Mouse (Mus musculus): ENCODE measurements around the gene Dennd5a. TPM values are rescaled to one million over a fixed set of nuclear protein-coding genes. Genes with fewer than 3 reads are reported as not detected.

The Dennd5a gene
- polyA plus RNA-seq, 1 experiment from 2014 or later: 31.6 TPM

DNA sequence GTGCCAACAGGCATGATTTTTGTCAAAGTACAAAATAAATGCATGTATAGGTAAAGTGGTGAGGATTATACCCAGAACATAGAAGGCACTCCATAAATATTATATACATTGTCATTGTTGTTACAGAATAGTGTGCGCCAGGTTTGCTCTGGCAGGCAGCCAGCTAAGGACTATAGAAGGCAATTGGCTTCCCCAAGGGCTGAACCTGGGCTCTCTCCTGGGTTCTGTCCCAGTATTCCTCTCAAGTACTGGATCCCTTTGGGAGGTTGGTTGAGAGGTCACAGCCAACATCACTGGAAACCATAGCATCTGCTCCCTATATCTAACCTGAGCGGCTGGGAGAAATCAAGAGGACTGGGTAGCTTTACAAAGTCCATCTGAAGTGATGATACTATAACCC lies 1.3 kb upstream of the Dennd5a start:
- Histone ChIP-seq H3K27ac (0 out of 2 replicates have a peak overlapping the region, but pooled peaks have one; percentile 25), H3K36me3 (no peaks in the 10 kb centered on the region), H3K27me3 (no peaks in the 10 kb centered on the region), H3K9me3 (replicated peaks) (no peaks in the 10 kb centered on the region; the same call in 1 of the 2 replicates), H3K4me2 (no peak overlapping the region), H3K4me1 (peaks cover 28% of the 10 kb centered on the region), H3K9ac (no peak overlapping the region), H3K4me3 (replicated peaks) (no peak overlapping the region)
- 70% methylated on average over 2 of the region's 2 CpGs for WGBS
- ATAC-seq (replicated peaks; ENCODE audit: low FRiP score): no peak

DNA sequence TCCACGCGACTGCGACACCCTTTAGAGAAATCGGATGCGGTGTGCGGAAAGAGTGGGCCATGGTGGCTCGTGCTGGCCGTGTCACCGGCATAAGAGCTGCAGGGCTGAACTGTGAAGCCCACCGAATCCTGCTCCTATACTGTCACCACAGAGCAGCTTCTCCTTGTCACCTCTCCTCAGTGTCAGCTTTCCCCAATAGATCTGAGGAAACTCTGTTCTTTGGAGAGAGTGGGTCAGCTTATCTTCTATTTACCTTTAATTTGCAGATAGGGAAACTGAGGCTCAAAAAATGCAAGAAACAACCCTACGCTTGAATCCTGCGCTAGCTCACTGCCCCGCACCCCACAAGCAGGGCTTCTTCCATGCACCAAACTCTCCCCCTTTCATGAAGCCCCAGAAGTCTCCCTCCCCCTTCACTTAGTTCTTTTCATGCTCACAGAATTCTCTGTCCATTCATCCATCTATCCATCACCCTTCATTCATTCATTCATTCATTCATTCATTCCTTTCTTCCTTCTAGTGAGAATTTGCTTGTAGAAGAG lies 414 bp upstream of the Dennd5a start:
- H3K9me3 ChIP-seq (replicated peaks): no peaks in the 10 kb centered on the region; the same call in 1 of the 2 replicates
- H3K4me1 ChIP-seq: peaks cover 29% of the 10 kb centered on the region
- 13% methylated on average over 13 of the region's 13 CpGs for WGBS
- H3K4me2 ChIP-seq: peak overlapping the region; percentile 62
- H3K27me3 ChIP-seq: no peaks in the 10 kb centered on the region
- peak overlapping the region; percentile 90 for H3K27ac ChIP-seq
- peak overlapping the region; percentile 91 for H3K9ac ChIP-seq
- peak; percentile 4 for ATAC-seq (replicated peaks; ENCODE audit: low FRiP score)
- H3K36me3 ChIP-seq: no peaks in the 10 kb centered on the region
- H3K4me3 ChIP-seq (replicated peaks): peak overlapping the region; percentile 73

DNA sequence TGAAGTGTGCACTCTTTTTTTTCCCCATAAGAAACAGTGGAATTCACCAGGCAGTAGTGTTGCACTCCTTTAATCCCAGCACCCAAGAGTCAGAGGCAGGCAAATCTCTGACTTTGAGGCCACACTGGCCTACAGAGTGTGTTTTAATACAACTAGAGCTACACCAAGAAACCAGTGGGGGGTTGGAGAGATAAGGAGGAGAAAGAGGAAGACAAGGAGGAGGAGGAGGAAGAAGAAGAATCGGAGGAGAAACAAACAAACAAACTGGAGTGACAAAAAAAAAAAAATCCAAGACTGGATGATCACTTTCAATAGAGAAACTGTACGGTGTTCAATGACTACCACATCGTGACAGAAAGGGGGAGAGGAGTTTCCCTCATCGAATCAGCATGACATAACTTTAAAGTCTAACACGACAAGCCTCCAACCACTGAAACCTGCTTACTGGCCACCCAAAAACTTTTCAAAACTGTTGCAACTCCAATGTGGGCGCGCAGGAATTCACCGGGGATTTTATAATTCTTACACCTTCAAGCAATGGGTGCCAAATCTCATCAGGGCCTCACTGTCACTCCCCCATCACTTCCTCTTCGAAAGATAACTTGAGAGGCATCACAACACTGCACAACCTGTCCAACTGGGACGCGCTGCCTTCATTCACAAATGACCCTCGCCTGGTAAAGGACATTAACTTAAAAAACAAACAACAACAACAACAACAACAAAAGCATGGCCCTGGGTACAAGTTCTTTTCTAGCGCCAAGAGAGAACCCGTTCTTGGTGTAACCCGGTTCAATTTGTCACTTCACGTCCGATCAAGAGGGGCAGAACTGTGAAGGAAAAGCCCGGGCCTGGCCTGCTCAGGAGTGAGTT lies 1.2 kb downstream of the Dennd5a start:
- 4% methylated on average over 18 of the region's 18 CpGs for WGBS
- 0 out of 2 replicates have a peak, but pooled peaks have one; percentile 7 for ATAC-seq (replicated peaks; ENCODE audit: low FRiP score)

GRCm38 (mm10) chr7:109957996-109958789 lies 2.1 kb downstream of the Dennd5a start:
- 68% methylated on average over 8 of the region's 8 CpGs for WGBS
- 0 out of 2 replicates have a peak overlapping the region, but pooled peaks have one; percentile 91 for H3K9ac ChIP-seq
- peak overlapping the region; percentile 73 for H3K4me3 ChIP-seq (replicated peaks)
- H3K4me1 ChIP-seq: peaks cover 45% of the 10 kb centered on the region
- no peaks in the 10 kb centered on the region for H3K27me3 ChIP-seq
- H3K4me2 ChIP-seq: peak overlapping the region; percentile 62
- no peak overlapping the region for H3K27ac ChIP-seq
- H3K9me3 ChIP-seq (replicated peaks): no peaks in the 10 kb centered on the region
- no peaks in the 10 kb centered on the region for H3K36me3 ChIP-seq
- ATAC-seq (replicated peaks; ENCODE audit: low FRiP score): no peak

More for the DNA sequence above, 1.2 kb downstream of the Dennd5a start:
- Histone ChIP-seq H3K9ac (peak overlapping the region; percentile 91), H3K4me1 (peaks cover 45% of the 10 kb centered on the region), H3K27ac (peak overlapping the region; percentile 90), H3K27me3 (no peaks in the 10 kb centered on the region), H3K36me3 (no peaks in the 10 kb centered on the region), H3K4me3 (replicated peaks) (peak overlapping the region; percentile 73), H3K4me2 (peak overlapping the region; percentile 62), H3K9me3 (replicated peaks) (no peaks in the 10 kb centered on the region; the same call in 1 of the 2 replicates)

- Histone ChIP-seq H3K4me2 (no peak overlapping the region), H3K27ac (peak overlapping the region; percentile 37; the same call in 1 of the 2 replicates), H3K9me3 (replicated peaks) (no peaks in the 10 kb centered on the region), H3K4me3 (replicated peaks) (no peak overlapping the region), H3K27me3 (no peaks in the 10 kb centered on the region), H3K36me3 (no peaks in the 10 kb centered on the region), H3K9ac (no peak overlapping the region), H3K4me1 (peaks cover 35% of the 10 kb centered on the region)
- no peak for ATAC-seq (replicated peaks; ENCODE audit: low FRiP score)
- WGBS: 64% methylated on average over 6 of the region's 6 CpGs
These were observed 5.5 kb downstream of the Dennd5a start for GRCm38 (mm10) chr7:109954622-109955401.

DNA sequence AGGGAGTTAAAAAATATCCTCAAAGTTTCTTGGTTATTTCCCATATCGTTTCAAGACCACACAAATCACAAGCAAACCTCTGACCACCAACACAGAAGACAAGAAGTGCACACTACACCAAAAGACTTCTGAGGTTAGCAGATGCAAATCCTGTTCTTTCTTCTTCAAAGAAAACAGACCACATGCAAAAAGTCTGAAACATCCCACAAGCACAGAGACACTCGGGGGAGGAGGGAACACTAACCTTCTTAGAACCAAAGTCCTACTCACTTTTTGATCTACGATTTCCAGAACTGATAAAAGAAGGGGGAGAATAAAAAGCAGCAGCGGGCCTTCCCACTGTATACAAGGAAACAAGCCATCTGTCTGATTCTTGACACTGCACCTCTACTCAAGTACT lies 9.0 kb downstream of the Dennd5a start:
- Histone ChIP-seq H3K4me1 (peaks cover 25% of the 10 kb centered on the region), H3K4me3 (replicated peaks) (no peak overlapping the region), H3K9ac (no peak overlapping the region), H3K9me3 (replicated peaks) (no peaks in the 10 kb centered on the region), H3K27ac (no peak overlapping the region), H3K4me2 (no peak overlapping the region), H3K36me3 (no peaks in the 10 kb centered on the region), H3K27me3 (no peaks in the 10 kb centered on the region)
- WGBS: 61% methylated on average over 4 of the region's 4 CpGs
- no peak for ATAC-seq (replicated peaks; ENCODE audit: low FRiP score)

DNA sequence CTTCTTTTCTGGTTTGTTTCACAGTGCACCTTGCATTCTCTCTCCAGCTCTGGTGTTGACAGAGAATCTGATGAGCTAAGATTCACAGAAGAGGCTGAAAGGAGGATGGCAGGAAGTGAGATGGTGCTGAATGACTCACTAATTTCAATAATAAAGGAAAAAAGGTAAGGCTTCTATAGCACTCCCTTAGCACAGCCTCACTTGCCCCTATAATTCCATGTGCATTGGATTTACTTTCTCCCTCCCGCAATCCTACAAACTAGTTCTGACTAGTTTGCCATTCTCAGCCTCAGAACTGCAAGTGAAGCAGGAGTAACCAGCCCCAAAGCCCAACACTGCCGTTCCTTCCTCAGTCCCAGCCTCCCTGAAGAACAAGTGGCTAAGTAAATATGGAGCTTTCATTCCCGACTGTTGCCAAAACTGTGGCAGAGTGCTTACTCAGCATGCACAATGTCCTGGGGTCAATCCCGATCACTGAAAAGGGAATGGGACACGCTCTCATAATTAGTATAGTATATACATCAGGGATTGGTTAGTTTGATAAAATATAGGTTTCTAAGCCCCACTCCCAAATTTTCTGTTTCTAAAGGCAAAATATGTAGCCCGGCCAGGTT lies 15.7 kb downstream of the Dennd5a start:
- Histone ChIP-seq H3K4me1 (peaks cover 5% of the 10 kb centered on the region; the same call in 1 of the 2 replicates), H3K27ac (no peak overlapping the region), H3K4me3 (replicated peaks) (no peak overlapping the region), H3K9ac (no peak overlapping the region), H3K27me3 (no peaks in the 10 kb centered on the region), H3K36me3 (0 out of 2 replicates have a peak, but pooled peaks cover 5% of the 10 kb centered on the region), H3K4me2 (no peak overlapping the region), H3K9me3 (replicated peaks) (no peaks in the 10 kb centered on the region)
- no peak for ATAC-seq (replicated peaks; ENCODE audit: low FRiP score)
- 65% methylated on average over 6 of the region's 6 CpGs for WGBS

- Histone ChIP-seq H3K4me2 (no peak overlapping the region), H3K9me3 (replicated peaks) (no peaks in the 10 kb centered on the region), H3K27ac (no peak overlapping the region), H3K4me3 (replicated peaks) (no peak overlapping the region), H3K36me3 (peaks cover 71% of the 10 kb centered on the region), H3K9ac (no peak overlapping the region), H3K4me1 (no peaks in the 10 kb centered on the region), H3K27me3 (no peaks in the 10 kb centered on the region)
- ATAC-seq (replicated peaks; ENCODE audit: low FRiP score): no peak
These were observed 30.6 kb downstream of the Dennd5a start for GRCm38 (mm10) chr7:109929628-109930027.

DNA sequence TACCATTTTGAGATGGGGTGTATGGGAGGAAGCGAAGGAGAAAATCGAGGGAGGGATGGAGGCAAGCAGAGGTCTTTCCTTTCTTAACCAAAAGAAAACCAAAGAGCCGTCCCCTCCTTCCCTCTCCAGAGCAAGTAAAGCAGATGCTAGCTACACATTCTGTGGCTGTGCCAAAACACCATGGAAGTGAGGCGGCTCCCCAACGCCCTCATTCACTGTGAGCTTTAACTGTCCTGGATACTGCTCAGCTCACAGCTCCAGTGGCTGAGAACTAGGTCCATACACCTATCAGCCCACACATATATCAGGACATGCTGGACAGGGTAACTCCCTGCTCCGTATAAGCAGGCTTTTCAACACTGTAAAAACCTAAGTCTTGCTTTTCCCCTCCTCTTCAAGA lies 31.9 kb downstream of the Dennd5a start:
- Histone ChIP-seq H3K4me2 (no peak overlapping the region), H3K36me3 (peaks cover 58% of the 10 kb centered on the region), H3K4me1 (no peaks in the 10 kb centered on the region), H3K27me3 (no peaks in the 10 kb centered on the region), H3K9me3 (replicated peaks) (no peaks in the 10 kb centered on the region), H3K27ac (no peak overlapping the region), H3K4me3 (replicated peaks) (no peak overlapping the region), H3K9ac (no peak overlapping the region)
- 85% methylated on average over 6 of the region's 6 CpGs for WGBS
- ATAC-seq (replicated peaks; ENCODE audit: low FRiP score): no peak

GRCm38 (mm10) chr7:109924965-109925364 lies 35.3 kb downstream of the Dennd5a start:
- H3K4me3 ChIP-seq (replicated peaks): no peak overlapping the region
- no peak overlapping the region for H3K4me2 ChIP-seq
- no peaks in the 10 kb centered on the region for H3K9me3 ChIP-seq (replicated peaks)
- no peaks in the 10 kb centered on the region for H3K4me1 ChIP-seq
- WGBS: 82% methylated on average over 2 of the region's 2 CpGs
- no peak overlapping the region for H3K27ac ChIP-seq
- H3K9ac ChIP-seq: no peak overlapping the region
- no peak for ATAC-seq (replicated peaks; ENCODE audit: low FRiP score)
- peaks cover 60% of the 10 kb centered on the region for H3K36me3 ChIP-seq
- H3K27me3 ChIP-seq: no peaks in the 10 kb centered on the region

DNA sequence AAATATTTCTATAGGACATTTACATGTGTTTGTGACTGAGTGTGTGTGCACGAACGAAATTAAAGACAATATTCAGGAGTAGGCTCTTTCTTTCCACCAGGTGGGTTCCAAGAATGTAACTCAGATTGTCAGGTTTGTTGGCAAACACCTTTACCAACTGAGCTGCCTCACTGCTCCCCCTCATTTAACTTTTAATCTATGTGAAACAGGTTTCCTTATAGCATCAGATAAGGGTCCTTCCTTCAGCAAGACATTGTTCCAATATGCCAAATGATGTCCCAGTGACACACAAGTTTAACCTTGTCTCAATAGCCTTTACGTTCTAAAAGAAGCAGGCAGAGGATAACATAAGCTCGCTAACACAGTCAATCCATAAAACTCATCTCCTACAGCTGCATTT lies 37.4 kb downstream of the Dennd5a start:
- Histone ChIP-seq H3K4me1 (no peaks in the 10 kb centered on the region), H3K9ac (no peak overlapping the region), H3K27me3 (no peaks in the 10 kb centered on the region), H3K4me3 (replicated peaks) (no peak overlapping the region), H3K36me3 (peaks cover 64% of the 10 kb centered on the region), H3K27ac (no peak overlapping the region), H3K4me2 (no peak overlapping the region), H3K9me3 (replicated peaks) (no peaks in the 10 kb centered on the region)
- no peak for ATAC-seq (replicated peaks; ENCODE audit: low FRiP score)
- WGBS: 92% methylated on average over 4 of the region's 4 CpGs
